Mouse (Mus musculus) kidney, adult 18-20 months (tissue): ENCODE measurements at regions not wholly inside any gene's neighbourhood (a gene's known extent, or its start where the extent isn't known, plus 50 kb on each side); places are given as distances from the start of the nearest gene placed in this dataset.

ENCODE experiments used
- DNase-seq: peaks from one replicate; pipeline ENCODE4 v3.0.0; 2021

DNA sequence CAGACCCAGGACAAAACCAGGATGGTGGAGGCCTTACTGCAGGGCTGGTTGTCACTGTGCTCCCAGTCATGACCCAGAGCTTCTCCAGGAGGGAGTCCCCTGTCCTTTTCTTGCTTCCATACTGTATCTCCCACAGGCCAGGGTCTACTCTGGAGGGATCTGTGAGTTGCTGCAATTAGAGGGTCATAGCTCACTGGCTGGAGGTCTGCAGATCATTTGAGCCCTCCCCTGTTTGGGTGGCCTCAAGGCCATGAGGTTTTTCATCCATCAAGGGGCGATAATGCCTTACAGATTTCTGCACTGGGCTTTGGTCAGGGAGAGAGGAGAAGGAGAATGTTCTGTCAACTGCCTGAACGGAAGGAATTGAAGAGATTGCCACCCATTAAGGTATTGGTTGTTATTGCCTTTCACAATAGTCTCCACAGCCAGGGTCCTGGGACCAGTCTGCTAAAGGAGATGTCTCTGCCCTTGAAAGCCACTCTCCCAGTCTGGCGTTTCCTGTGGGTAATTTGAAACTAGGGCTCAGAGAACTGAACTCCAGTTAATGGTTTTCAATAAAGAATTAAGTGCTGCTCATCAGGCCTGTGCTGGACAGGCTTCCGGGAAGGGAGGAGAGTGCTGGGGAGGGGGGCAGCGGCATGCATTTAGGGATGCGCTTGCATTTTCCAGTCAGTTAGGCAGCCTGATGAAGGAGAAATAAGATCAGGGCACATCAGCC, 147.4 kb downstream of the Dmrta2 start:
- DNase-seq = no peak

DNA sequence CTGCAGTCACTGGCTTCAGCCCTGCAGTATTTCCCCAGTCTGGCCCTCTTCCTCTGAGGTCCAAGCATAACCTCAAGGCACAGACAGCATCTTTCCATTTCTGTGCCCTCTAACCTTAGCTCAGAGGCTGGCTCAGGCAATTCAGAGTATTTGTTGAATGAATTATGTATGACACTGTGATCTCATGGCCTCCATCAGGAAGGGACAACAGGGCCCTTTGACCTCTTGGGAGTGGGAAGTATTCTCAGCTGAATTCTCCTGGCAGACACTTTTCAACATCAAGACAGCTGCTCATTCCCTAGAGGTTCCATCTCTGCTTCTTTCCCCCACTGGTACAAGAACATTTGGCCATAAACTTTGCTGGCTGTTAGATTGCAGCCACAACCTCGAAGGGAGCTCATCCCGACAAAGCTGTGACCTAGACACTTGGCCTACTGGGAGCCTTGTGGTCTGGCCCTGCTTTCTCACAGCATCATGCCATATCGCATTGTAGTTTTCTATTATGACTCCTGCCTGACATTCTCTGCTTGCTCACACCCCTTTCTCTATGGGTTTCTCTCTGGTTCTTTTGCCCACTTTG, 150.2 kb downstream of the Dmrta2 start:
- no peak for DNase-seq

DNA sequence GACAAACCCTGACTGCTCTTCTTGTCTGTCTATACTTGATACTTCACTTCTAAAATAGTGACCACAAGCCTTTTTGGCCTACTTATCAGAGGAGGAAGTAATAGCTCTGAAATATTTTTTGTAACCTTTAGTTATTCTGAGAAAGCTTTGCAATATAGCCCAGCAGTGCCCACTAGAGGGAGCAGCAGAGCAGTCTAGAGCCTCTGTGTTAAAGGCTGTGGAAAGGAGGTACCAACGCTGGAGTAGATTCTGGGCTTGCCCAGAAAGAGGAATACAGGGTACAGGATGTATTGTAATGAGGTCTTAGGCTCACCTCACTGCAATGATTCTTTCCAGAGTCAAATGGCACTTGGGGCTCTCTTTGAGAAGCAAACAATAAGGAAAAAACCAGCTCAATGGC, 151.1 kb downstream of the Dmrta2 start:
- DNase-seq = peak; percentile 54

DNA sequence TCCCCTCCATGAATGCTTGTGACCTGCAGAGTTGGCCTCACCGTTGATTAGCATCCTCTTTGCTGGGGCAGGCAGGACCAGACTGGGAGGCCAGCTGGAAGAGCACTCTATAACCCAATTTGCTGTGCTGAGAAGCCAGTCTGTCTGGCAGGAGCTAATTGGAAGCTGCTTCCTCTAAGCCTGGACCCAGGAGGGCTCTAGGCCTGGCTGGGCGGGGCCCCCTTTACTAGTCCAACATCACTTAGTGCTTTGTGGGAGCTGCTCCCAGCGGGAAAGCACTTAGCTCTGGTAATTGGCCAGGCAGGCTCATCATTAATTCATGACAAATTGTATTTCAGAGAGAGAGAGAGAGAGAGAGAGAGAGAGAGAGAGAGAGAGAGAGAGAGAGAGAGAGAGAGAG, 151.7 kb downstream of the Dmrta2 start:
- DNase-seq = no peak

DNA sequence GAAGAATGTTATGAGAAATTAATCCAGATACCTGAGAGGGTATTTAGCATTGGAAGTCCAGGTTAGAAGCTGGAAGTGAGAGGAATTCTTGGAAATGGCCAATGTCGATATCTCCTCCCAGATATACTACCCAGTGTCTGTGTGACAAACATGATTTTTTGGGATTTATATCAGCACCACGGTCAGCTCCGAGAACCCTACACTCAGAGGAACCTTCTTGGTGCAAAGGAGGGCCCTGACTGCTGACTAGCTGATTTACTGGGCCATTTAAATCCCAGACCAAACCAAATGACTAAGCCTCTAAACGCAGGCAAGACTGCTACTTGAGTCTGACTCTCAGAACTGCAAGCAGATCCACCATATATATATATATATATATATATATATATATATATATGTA, 154.2 kb downstream of the Dmrta2 start:
- no peak for DNase-seq

DNA sequence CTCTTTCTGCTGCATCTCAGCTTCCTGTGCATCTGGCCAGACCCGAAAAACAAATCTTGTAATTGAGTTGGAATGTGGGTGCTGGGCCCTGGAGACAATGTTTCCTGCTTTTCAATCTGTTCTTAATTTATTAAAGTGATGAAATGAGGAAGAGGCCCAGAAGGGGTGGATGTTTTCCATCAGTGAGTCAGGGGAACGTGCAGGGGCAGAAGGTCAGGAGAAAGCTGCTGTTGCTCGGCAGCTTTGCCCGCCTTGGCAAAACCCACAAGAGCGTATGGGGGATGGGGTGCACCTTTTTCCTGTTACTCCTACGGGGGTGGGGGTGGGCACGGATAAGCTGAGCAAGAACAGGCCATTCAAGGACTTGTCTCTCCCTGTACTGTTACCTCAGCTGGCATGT, 156.2 kb downstream of the Dmrta2 start:
- no peak for DNase-seq

DNA sequence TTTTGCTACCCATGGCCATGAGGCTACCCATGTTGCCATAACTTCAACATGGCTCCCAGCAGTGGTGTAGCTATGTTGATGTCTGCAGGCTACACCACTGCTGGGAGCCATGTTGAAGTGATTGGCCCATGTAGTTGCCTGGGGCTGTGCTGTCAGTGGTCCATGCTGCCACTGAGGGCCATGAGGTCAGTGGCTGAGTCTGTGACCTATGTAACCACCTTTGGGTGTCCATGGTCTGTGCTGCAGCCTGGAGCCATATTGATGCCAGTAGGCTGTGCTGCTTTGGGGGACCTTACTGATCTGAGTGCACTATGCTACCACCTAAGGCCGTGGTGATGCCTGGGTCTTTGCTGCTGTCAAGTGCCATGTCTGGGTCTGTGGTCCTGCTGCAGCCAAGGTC, 167.4 kb downstream of the Dmrta2 start:
- DNase-seq = no peak

DNA sequence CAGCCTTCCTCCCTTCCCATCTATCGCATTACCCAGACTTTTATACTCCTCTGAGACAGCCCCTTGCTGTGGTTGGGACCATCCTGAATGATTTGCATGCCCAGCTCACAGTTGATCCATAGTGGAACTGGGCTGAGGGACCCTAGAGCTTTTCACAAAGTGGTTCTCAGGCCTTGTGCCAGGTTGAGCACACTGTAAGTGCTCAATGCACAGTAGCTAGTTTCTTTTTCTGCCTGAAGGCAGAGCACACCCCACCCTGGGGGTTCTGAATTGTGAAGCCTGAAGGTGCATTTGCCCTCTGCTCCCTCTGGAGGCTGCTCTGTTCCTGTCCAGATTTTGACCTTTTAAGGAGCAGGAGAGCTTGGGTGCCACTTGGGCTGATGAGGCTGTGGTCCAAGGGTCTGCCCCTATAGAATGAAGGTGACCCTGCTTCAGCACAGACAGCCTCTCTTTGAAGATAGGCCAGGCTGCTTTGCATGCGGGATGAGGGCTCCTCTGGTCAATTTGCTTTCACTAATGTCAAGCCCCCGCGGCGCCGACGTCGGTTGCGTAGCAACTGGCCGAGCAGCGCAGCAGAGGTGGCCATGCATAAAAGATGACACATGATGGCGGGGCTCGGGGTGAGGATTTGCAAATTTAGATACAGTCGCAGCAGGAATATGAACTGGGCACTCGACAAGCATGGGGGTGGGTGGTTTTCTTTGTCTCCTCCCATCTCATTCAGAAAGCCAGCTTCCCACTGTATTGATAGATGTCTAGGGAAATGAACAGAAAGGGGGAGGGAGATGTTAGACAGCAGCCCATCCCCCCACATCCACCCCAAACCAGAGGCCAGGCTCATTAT, 174.5 kb downstream of the Dmrta2 start:
- DNase-seq = no peak
